Mouse (Mus musculus): Measurements from ENCODE around the gene Ddx49. TPM values are rescaled to one million over a fixed set of nuclear protein-coding genes. Genes with fewer than 3 reads are reported as not detected.

Gene Ddx49
- total and polyA plus RNA-seq, 2 experiments from 2014 or later: 40.4 to 53.8 TPM

DNA sequence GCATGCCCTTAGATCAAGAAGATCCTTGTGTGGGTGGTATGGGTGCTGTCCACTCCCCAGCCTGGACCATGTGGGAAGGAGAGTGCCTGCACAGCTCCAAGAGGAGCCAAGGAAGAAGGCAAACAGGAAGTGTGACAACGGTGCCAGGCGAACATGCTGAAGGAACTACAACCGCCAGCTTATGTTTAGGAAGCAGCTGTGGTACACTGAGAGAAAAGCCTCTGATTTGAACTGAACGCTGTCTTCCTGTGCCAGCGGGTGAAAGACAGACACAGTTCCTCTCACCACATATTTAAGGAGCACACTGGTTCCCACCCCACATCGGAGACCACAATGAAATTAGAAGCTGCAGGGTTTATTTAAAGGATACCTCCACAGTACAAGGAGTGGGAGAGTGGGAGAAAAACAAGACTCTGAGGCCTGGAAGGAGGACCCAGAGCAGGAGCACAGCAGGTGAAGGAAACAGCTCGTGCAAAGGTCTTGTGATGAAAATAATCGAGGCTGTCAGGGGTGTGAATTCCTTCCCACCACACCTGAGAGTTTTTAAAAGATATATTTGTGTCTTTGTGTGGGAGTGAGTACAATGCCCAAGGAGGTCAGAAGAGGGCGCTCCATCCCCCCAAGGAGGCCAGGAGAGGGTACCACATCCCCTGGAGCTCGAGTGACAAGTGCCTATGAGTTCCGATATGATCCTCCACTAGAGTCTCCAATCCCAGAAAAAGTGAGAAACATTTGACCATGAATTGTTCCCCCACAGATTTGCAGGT, 33.3 kb downstream of the Ddx49 start:
- TF ChIP-seq CTCF (IDR thresholded peaks at IDR 0.05; ENCODE audit: low read depth): peak; percentile 52
- DNase-seq (ENCODE audit: low spot score) (peak; percentile 18), ATAC-seq (peak; percentile 18; the same call in 1 of the 2 replicates)
- Histone ChIP-seq H3K9ac (replicated peaks; ENCODE audit: low read length) (no peak overlapping the region), H3K4me2 (ENCODE audit: low read depth, low read length) (no peak overlapping the region), H3K4me1 (ENCODE audit: insufficient read depth, low read length) (no peaks in the 10 kb centered on the region), H3K36me3 (ENCODE audit: insufficient read depth, low read length) (peaks cover 11% of the 10 kb centered on the region; the same call in 1 of the 2 replicates), H3K9me3 (ENCODE audit: low read length) (no peaks in the 10 kb centered on the region), H3K4me3 (ENCODE audit: low read length) (no peak overlapping the region), H3K27ac (peak overlapping the region; percentile 45; the same call in 1 of the 2 replicates), H3K27me3 (ENCODE audit: insufficient read depth, low read length) (no peaks in the 10 kb centered on the region)
- 52% methylated on average over 11 of the region's 11 CpGs for WGBS

DNA sequence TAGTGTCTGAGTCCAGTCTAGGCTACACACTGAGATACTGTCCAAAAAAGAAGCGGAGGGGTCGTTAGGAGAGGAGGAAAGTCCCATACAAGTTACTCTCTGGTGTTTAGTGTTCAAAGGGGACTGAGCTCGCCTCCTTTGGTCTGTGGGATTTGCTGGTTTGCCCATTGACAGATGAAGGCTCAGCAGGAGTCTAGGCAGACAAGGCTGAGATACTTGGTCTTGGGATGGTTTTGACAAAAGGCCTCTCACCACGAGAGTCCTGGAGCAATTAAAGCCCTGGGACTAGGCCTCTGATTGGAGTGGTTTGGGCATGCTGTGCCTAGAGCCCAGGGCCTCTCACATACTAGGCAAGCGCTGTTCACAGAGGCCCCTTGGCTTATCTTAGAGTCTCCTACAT, 34.0 kb downstream of the Ddx49 start:
- no peak for DNase-seq (ENCODE audit: low spot score)
- Histone ChIP-seq H3K4me1 (ENCODE audit: insufficient read depth, low read length) (no peaks in the 10 kb centered on the region), H3K36me3 (ENCODE audit: insufficient read depth, low read length) (peaks cover 16% of the 10 kb centered on the region; the same call in 1 of the 2 replicates), H3K9me3 (ENCODE audit: low read length) (no peaks in the 10 kb centered on the region), H3K27me3 (ENCODE audit: insufficient read depth, low read length) (no peaks in the 10 kb centered on the region), H3K9ac (replicated peaks; ENCODE audit: low read length) (no peak overlapping the region), H3K27ac (peak overlapping the region; percentile 45; the same call in 1 of the 2 replicates), H3K4me2 (ENCODE audit: low read depth, low read length) (no peak overlapping the region), H3K4me3 (ENCODE audit: low read length) (no peak overlapping the region)
- no peak for ATAC-seq
- WGBS: 39% methylated on average over 5 of the region's 5 CpGs
- no peak for TF ChIP-seq CTCF (IDR thresholded peaks at IDR 0.05; ENCODE audit: low read depth)

GRCm38 (mm10) chr8:70267674-70268073, 34.6 kb downstream of the Ddx49 start:
- H3K36me3 ChIP-seq (ENCODE audit: insufficient read depth, low read length): peaks cover 22% of the 10 kb centered on the region
- H3K9me3 ChIP-seq (ENCODE audit: low read length): no peaks in the 10 kb centered on the region
- DNase-seq (ENCODE audit: low spot score) (no peak), ATAC-seq (0 out of 2 replicates have a peak, but pooled peaks have one; percentile 11)
- TF ChIP-seq CTCF (IDR thresholded peaks at IDR 0.05; ENCODE audit: low read depth): no peak
- no peak overlapping the region for H3K9ac ChIP-seq (replicated peaks; ENCODE audit: low read length)
- H3K27me3 ChIP-seq (ENCODE audit: insufficient read depth, low read length): no peaks in the 10 kb centered on the region
- H3K4me1 ChIP-seq (ENCODE audit: insufficient read depth, low read length): no peaks in the 10 kb centered on the region
- no peak overlapping the region for H3K27ac ChIP-seq
- H3K4me2 ChIP-seq (ENCODE audit: low read depth, low read length): no peak overlapping the region
- no peak overlapping the region for H3K4me3 ChIP-seq (ENCODE audit: low read length)
- 90% methylated on average over 3 of the region's 3 CpGs for WGBS

GRCm38 (mm10) chr8:70259043-70259442, 43.2 kb downstream of the Ddx49 start:
- Histone ChIP-seq H3K4me1 (ENCODE audit: insufficient read depth, low read length) (no peaks in the 10 kb centered on the region), H3K4me3 (ENCODE audit: low read length) (no peak overlapping the region), H3K36me3 (ENCODE audit: insufficient read depth, low read length) (peaks cover 79% of the 10 kb centered on the region), H3K27me3 (ENCODE audit: insufficient read depth, low read length) (no peaks in the 10 kb centered on the region), H3K9ac (replicated peaks; ENCODE audit: low read length) (no peak overlapping the region), H3K4me2 (ENCODE audit: low read depth, low read length) (no peak overlapping the region), H3K27ac (no peak overlapping the region), H3K9me3 (ENCODE audit: low read length) (no peaks in the 10 kb centered on the region)
- ATAC-seq: no peak
- no peak for DNase-seq (ENCODE audit: low spot score)
- WGBS: 86% methylated on average over 2 of the region's 2 CpGs
- TF ChIP-seq CTCF (IDR thresholded peaks at IDR 0.05; ENCODE audit: low read depth): no peak

DNA sequence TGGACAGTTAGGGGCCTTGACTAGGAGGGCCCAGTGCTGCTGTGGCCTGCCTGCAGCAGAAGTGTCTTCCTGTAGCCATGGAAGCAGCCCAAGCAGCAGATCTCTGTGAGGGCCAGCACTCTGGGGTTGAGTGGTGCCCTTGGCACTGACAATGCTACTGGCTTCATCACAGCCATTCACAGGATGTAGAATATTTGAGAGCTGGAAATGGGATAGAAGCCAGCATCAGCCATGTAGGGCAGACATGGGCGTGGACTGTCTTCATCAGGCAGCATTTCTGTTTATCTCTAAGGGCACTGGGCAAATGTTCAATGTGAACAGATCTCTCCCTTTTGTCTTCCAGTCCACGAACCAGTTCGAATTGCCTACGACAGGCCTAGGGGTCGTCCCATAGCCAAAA, 43.7 kb downstream of the Ddx49 start:
- 86% methylated on average over 5 of the region's 5 CpGs for WGBS
- H3K4me2 ChIP-seq (ENCODE audit: low read depth, low read length): no peak overlapping the region
- no peaks in the 10 kb centered on the region for H3K4me1 ChIP-seq (ENCODE audit: insufficient read depth, low read length)
- no peak overlapping the region for H3K9ac ChIP-seq (replicated peaks; ENCODE audit: low read length)
- H3K9me3 ChIP-seq (ENCODE audit: low read length): no peaks in the 10 kb centered on the region
- peak; percentile 44; the same call in 1 of the 2 replicates for ATAC-seq
- H3K27ac ChIP-seq: no peak overlapping the region
- H3K36me3 ChIP-seq (ENCODE audit: insufficient read depth, low read length): peaks cover 79% of the 10 kb centered on the region
- H3K4me3 ChIP-seq (ENCODE audit: low read length): no peak overlapping the region
- no peak for DNase-seq (ENCODE audit: low spot score)
- no peak for TF ChIP-seq CTCF (IDR thresholded peaks at IDR 0.05; ENCODE audit: low read depth)
- no peaks in the 10 kb centered on the region for H3K27me3 ChIP-seq (ENCODE audit: insufficient read depth, low read length)

DNA sequence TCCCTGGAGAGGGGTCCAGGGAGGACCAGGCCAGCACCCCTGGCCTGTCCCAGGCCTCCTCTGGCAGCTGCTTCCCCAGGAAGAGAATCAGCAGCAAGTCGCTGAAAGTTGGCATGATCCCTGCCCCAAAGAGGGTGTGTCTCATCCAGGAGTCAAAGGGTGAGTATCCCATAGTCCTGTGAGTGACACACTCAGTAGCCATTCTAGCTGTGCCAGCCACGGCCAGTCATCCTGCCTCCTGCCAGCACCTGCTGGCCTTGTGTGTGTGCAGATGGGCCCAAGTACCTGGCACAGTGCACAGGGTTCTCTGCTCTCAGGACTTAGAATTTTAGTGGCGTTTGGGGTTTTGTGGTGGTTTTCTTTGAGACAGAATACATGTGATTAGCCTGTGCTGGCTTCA, 44.8 kb downstream of the Ddx49 start:
- ATAC-seq: no peak
- TF ChIP-seq CTCF (IDR thresholded peaks at IDR 0.05; ENCODE audit: low read depth): no peak
- WGBS: 82% methylated on average over 3 of the region's 3 CpGs

GRCm38 (mm10) chr8:70254628-70255027, 47.7 kb downstream of the Ddx49 start:
- WGBS: 69% methylated on average over 1 of the region's 1 CpGs
- peaks cover 85% of the 10 kb centered on the region for H3K36me3 ChIP-seq (ENCODE audit: insufficient read depth, low read length)
- H3K4me3 ChIP-seq (ENCODE audit: low read length): no peak overlapping the region
- no peak overlapping the region for H3K4me2 ChIP-seq (ENCODE audit: low read depth, low read length)
- H3K9ac ChIP-seq (replicated peaks; ENCODE audit: low read length): no peak overlapping the region
- H3K27me3 ChIP-seq (ENCODE audit: insufficient read depth, low read length): no peaks in the 10 kb centered on the region
- DNase-seq (ENCODE audit: low spot score) (no peak), ATAC-seq (no peak)
- H3K9me3 ChIP-seq (ENCODE audit: low read length): no peaks in the 10 kb centered on the region
- no peak overlapping the region for H3K27ac ChIP-seq
- peak; percentile 43 for TF ChIP-seq CTCF (IDR thresholded peaks at IDR 0.05; ENCODE audit: low read depth)
- no peaks in the 10 kb centered on the region for H3K4me1 ChIP-seq (ENCODE audit: insufficient read depth, low read length)

More for the DNA sequence above, 44.8 kb downstream of the Ddx49 start:
- Histone ChIP-seq H3K9me3 (ENCODE audit: low read length) (no peaks in the 10 kb centered on the region), H3K27ac (no peak overlapping the region), H3K36me3 (ENCODE audit: insufficient read depth, low read length) (peaks cover 80% of the 10 kb centered on the region), H3K27me3 (ENCODE audit: insufficient read depth, low read length) (no peaks in the 10 kb centered on the region), H3K4me1 (ENCODE audit: insufficient read depth, low read length) (no peaks in the 10 kb centered on the region), H3K4me3 (ENCODE audit: low read length) (no peak overlapping the region), H3K4me2 (ENCODE audit: low read depth, low read length) (no peak overlapping the region), H3K9ac (replicated peaks; ENCODE audit: low read length) (no peak overlapping the region)
- DNase-seq (ENCODE audit: low spot score): no peak
